Mouse (Mus musculus): ENCODE results near the gene Zhx3.

The Zhx3 gene

DNA sequence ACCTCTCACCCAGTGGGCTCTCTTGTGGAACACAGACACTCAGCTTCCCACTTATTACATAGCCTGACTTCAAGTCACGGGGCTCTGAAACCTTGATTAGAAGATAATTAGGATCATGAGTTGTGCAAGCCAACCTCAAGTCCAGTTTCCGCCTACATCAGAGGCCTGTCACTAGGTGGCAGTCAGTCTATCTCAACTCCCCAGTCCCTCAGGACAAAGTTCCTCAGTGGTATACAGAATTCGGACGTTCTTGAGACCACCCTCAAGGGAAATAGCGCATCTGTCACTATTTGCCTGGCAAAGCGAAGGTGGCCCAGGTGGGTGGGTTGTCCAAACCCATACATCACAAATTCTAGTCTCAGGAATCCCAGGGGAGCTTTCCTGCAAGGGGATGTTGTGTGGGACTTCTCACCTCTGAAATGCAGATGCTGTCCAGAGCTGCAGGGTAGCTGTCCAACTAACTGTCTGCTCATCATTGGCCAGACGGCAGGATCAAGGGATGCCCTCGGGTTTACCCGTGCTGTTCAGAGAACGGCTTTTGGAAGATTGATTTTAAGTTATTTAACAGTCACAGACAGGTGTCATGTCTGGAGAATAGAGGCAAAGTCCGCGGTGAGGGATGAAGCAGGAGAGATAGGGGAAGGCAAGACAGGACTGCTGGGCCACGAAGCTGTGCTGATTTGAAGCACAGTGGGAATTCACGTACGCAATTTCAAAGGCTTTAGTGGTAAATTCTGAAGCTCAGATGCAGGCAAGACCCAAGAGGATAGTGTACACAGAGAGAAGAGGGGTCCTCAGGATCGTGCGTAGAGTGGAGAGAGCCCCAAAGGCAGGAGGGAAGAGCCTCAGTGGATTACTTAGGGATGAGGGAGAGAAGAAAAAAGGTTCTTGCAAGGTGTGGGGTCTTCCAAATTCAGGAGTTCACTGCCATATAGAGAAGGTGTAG is 142.7 kb downstream of the Zhx3 start:
- DNase-seq (ENCODE audit: low spot score): no peak

DNA sequence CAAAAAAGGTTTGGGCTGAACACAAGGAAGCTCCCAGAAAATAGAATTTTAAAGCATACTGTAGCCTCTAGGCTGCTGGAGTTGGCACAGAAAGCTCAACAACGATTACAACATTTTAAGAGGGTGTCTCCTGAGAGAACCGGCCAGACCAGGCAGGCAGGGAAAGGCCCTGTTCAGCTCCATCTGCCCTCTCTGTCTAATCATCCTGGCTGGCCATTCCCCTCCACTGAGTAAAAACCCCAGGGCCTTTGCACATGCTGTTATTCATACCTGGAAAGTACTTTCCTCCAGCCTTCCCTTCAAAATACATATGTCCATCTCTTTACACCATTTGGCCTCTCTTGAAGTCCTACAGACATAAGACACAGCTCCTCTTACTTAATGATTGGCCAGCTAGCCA is 143.4 kb downstream of the Zhx3 start:
- no peak for DNase-seq (ENCODE audit: low spot score)

DNA sequence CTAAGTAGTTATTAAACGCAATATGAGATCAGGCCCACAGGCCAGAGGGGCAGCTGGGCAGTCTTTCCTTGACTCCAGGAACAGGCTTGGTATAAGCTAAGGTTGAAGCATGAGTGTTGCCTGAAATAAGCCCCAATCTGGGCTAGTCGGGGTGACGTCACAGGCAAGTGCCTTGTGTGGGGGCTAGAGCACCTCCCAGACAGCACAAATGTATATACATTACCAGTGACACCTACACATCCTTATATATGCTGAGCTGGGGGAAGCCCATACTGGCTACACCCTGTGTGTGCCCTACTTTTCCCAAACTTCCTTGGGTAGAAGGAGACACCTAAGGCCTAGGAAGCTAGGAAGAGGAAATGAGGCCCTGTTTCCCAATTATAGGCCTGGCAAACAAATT is 143.8 kb downstream of the Zhx3 start:
- no peak for DNase-seq (ENCODE audit: low spot score)

DNA sequence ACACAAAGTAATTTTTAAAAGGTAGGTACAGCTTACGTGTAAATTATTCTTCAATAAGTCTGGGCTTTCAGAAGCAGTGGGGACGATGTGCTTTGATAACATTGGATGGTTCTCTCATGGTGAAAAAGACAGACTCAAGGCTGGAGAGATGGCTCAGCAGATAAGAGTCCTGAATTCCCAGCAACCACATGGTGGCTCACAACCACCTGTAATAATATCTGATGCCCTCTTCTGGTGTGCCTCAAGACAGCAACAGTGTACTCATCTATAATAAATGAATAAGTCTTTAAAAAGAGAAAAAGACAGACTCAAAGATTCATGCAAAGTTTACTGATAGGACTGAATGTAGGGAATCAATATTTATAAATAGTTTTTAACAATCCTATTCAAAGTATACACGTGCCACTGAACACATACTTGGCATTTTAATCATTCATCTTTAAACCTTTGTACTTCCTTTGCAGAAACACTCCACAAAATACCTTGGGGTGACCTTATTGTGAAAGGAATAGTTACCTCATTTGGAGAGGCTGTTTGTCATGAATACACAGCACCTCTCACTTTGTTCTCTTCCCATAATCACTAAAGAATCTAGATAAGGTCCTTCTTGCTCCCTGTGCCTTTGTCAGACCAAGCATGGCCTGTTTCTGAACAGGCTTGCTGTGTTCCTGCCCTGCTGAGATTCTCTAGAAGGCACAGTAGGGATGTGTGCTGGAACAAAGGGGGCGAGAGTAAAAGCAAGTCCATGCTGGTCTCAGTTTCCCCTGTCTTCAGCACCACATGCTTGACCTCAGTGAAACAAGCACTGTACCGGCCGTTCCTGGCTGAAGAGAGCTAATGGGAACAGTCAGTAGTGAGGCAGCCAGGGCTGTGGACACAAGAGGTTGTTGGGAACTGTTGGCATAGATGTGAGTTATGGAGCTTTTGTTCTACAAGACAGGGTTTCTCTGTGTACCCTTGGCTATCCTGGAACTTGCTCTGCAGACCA is 146.6 kb downstream of the Zhx3 start:
- DNase-seq (ENCODE audit: low spot score): no peak

DNA sequence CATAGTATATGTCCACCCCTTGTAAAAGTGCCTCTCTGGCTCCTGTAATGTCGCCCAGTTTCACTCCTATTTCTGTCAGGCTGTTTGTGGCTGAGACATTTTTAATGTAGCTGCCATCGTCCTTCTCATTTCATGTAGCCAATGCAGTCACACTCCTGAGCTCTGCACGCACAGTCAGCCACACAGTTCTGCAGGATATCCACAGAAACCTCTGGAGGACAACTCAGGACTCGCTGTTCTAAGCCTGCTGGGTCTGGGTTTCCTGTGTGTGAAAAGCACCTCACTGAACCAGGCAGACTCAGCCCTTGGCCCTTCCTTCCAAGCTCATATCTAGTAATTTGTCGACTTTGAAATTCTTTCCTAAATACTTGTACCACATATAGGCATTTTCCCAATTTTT is 148.3 kb downstream of the Zhx3 start:
- no peak for DNase-seq (ENCODE audit: low spot score)

DNA sequence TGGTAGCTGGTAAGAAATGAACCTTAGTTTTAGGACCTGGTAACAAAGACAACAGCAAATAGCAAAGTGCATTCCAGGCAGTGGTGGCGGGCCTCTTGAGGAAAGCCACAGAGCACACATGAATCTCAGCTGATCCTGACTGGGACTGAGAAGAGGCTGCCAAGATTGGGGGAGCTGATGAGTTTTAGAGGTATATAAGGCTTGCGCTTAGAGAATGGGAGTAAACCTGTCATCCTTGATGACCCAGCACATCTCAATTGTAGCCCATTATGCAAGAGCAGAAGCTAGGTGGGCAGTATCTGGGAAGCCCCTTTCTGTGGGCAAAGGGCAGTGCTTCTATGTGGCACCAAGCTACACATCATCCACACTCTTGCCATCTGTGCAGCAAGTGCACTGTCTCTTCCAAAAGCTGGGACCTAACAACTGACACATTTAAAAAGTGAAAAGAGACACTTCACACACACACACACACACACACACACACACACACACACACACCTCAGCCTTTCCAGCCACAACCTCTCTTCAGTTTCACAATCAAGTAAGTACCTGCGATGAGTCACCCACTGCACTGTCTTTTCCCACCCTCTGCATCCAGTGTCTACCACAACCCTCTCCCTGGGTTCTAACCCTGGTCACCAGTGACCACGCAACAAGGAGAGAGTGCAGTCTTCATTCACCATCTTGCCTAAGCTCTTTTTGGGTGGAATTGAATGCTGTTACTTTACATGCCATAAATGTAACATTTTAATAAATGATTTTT is 149.0 kb downstream of the Zhx3 start:
- no peak for DNase-seq (ENCODE audit: low spot score)

DNA sequence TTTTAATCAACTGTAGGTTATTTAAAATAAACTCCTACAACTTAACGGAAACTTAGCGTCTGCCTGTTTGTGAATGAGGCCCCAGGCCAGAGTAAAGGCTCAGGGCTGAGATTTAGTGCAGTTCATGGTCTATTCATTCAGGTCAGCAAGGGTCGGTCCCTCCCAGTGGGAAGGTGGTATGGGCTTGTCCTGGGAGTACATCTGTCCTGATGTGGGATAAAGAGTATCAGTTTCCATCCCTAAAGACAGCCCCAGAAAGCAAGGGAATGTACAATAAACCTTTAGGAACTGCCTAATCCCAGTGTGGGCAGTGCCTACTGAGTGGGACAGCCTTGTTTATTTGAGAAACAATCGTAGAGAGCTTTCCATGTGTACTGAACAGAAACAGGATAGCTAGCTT is 150.1 kb downstream of the Zhx3 start:
- DNase-seq (ENCODE audit: low spot score): no peak

DNA sequence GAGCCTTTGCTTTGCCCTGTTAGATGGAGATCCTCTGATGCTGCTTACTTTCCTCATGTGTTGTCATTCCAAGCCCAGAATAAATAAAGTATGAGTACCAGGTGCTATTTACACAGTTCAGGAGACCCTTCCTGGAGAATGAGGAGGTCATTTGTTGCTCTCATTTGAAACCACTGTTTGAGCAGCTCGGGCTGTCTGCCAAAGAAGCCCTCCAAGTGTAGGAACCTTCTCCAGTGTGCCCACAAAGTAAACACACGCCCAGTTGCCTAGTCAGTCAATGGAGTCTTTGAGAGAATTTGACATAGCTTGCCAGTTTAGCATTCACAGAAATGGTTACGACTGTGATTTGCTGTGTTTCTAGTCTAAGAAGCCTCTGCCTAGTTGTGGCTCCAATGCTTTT is 154.0 kb downstream of the Zhx3 start:
- no peak for DNase-seq (ENCODE audit: low spot score)

DNA sequence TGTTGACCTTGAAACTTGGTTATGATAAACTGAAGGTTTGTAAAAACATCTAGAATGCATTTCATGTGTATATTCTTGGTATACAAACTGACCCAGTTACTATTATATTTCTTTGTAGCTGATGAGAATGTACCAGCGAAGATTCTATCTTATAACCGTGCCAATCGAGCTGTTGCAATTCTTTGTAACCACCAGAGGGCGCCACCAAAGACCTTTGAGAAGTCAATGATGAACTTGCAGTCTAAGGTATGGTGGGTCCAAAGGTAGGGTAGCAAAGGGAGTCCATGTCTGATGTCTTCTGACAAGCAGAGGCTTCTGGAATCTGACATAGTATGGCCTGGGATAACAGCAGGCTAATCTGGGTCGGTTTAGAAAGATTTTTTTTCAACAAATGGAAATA is 155.5 kb downstream of the Zhx3 start:
- no peak for DNase-seq (ENCODE audit: low spot score)

DNA sequence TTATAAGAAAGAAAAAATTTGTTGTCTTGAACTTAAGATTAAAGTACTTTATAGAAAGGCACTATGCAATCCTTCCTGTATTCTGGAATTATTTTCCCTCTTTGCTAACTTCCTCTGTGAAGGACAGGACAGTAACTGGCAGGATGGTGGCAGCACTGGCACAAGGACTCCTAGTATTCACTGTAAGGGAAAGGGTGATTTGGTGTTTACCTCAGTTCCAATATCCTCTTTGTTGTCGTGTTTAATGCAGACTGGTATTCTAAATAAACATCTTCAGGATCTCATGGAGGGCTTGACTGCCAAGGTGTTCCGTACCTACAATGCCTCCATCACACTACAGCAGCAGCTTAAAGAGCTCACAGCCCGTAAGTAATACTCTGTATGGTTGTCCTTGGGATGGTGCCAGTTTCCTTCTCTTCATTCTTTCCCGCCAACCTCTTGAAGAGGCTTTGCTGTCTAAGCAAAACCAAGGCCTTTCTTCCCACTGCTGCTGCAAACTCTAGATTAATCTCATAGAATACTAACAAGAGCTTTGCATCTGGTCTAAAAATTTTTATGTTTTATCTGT is 157.3 kb downstream of the Zhx3 start:
- DNase-seq (ENCODE audit: low spot score): no peak

DNA sequence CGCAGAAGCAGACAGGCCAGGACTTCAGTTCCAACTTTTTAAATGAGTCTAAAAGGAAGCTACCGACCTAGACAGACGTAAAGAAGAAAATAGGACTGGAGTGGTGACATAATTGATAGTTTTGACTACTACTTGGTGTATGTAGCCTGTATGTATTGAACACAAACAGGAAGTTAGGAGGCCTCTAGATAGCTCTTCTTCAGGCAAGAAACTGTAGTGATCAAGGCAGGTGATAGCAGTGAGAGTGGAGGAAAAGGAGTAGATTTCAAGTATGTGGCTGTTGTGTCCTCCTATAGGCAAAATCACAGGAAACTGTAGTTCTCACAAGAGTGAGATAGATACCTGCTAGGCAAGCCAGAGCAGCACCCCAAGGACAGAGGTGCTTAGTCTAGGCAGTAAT is 165.1 kb downstream of the Zhx3 start:
- DNase-seq (ENCODE audit: low spot score): no peak

DNA sequence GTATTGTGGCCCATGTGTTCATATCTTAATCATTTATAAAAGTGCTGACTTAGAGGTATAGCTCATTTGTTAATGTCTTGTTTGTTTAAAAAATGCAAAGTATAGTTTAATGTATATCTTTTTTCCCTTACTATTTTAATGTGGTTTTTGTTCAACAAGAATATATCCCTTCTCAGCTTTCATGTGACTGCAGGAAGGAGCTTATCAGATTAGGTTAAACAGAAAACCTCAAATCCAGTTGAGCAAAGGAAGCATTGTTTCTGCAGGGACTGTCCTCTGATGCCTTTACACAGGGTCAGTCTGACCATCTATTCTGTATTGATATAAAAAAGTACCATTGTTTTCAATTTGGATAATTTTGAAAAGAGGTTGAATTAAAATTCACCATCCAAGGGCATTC is 170.0 kb downstream of the Zhx3 start:
- DNase-seq (ENCODE audit: low spot score): no peak

DNA sequence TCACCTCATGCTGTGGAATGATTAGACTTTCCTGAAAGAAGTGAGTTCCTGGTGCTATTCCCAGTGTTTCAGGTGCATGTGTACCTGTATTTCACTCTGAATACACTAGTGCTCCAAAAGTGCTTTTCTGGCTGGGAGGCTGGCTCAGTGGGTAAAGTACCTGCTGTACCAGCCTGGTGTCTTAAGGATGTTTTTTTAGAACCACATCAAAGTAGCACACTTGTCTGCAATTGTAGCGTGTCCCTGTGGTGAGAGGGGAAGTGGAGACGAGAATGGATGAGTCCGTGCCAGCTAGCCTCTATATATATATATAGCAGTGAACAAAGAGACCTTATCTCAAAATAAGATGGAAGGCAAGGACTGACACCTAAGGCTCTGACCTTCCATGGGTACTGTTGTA is 171.2 kb downstream of the Zhx3 start:
- no peak for DNase-seq (ENCODE audit: low spot score)

DNA sequence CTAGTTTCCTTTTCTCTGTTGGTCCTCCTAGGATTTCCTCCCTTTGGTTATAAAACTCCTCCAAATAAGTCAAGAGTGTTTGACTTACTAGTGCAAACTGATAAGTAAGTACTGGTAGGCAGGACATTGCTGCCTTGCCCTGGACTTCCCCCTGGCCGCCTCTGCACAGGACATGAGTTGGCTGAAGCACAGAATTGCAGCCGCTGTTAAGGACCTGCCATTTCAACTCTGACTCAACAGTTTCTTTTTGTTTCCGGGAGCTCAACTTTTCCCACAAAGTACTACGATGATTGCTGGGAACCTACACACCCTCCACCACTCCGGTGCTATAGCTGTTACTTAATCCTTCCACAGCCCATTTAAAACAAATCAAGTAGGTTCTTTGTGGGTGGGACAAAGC is 172.5 kb downstream of the Zhx3 start:
- no peak for DNase-seq (ENCODE audit: low spot score)
